Mouse (Mus musculus): Measurements from ENCODE around the gene Chpt1. TPM values are rescaled to one million over a fixed set of nuclear protein-coding genes. Genes with fewer than 3 reads are reported as not detected.
"Not testable (repeated sequence)": the region's sequence is repeated elsewhere in the genome, so short reads cannot be mapped to it uniquely, and the experiment has no call there.

Chpt1 gene
- polyA plus RNA-seq, 1 experiment = 27.0 TPM

GRCm38 (mm10) chr10:88499993-88500392 lies 3.9 kb downstream of the Chpt1 start:
- 55% methylated on average over 5 of the region's 5 CpGs for WGBS
- DNase-seq (ENCODE audit: low read depth, low spot score) = no peak

- 27% methylated on average over 11 of the region's 11 CpGs for WGBS
These were observed 6.9 kb downstream of the Chpt1 start for GRCm38 (mm10) chr10:88496864-88497564.

GRCm38 (mm10) chr10:88494959-88495587 lies 8.8 kb downstream of the Chpt1 start:
- WGBS = 36% methylated on average over 4 of the region's 4 CpGs
- DNase-seq (ENCODE audit: low read depth, low spot score) = no peak

More at GRCm38 (mm10) chr10:88496864-88497564, 6.9 kb downstream of the Chpt1 start:
- no peak for DNase-seq (ENCODE audit: low read depth, low spot score)

GRCm38 (mm10) chr10:88492658-88493057 lies 11.2 kb downstream of the Chpt1 start:
- no peak for DNase-seq (ENCODE audit: low read depth, low spot score)

GRCm38 (mm10) chr10:88491632-88492031 lies 12.2 kb downstream of the Chpt1 start:
- 59% methylated on average over 7 of the region's 7 CpGs for WGBS
- no peak for DNase-seq (ENCODE audit: low read depth, low spot score)

More at GRCm38 (mm10) chr10:88492658-88493057, 11.2 kb downstream of the Chpt1 start:
- WGBS = 78% methylated on average over 8 of the region's 8 CpGs

- DNase-seq (ENCODE audit: low read depth, low spot score) = no peak
- WGBS = 78% methylated on average over 5 of the region's 5 CpGs
These were observed 15.2 kb downstream of the Chpt1 start for GRCm38 (mm10) chr10:88488629-88489028.

GRCm38 (mm10) chr10:88482866-88483265 lies 21.0 kb downstream of the Chpt1 start:
- not testable (repeated sequence) for DNase-seq (ENCODE audit: low read depth, low spot score)
- 88% methylated on average over 10 of the region's 10 CpGs for WGBS

- DNase-seq (ENCODE audit: low read depth, low spot score) = no peak
- 79% methylated on average over 18 of the region's 18 CpGs for WGBS
These were observed 43.6 kb downstream of the Chpt1 start for GRCm38 (mm10) chr10:88460122-88460820.

GRCm38 (mm10) chr10:88459502-88459992 lies 44.3 kb downstream of the Chpt1 start, which contains the start of gene Sycp3:
Sycp3 (plus strand) TSS chr10:88459569.
- WGBS = 87% methylated on average over 33 of the region's 33 CpGs
- DNase-seq (ENCODE audit: low read depth, low spot score) = no peak

- no peak for DNase-seq (ENCODE audit: low read depth, low spot score)
- 51% methylated on average over 6 of the region's 6 CpGs for WGBS
These were observed 46.1 kb downstream of the Chpt1 start for GRCm38 (mm10) chr10:88457816-88458215.

- WGBS = 85% methylated on average over 6 of the region's 6 CpGs
- DNase-seq (ENCODE audit: low read depth, low spot score) = no peak
These were observed 51.9 kb downstream of the Chpt1 start for GRCm38 (mm10) chr10:88451990-88452389.

GRCm38 (mm10) chr10:88451221-88451620 lies 52.7 kb downstream of the Chpt1 start:
- 41% methylated on average over 2 of the region's 2 CpGs for WGBS
- DNase-seq (ENCODE audit: low read depth, low spot score) = peak; percentile 6

GRCm38 (mm10) chr10:88441224-88441623 lies 62.6 kb downstream of the Chpt1 start:
- WGBS = 76% methylated on average over 6 of the region's 6 CpGs
- no peak for DNase-seq (ENCODE audit: low read depth, low spot score)

GRCm38 (mm10) chr10:88427998-88428397 lies 75.9 kb downstream of the Chpt1 start:
- DNase-seq (ENCODE audit: low read depth, low spot score) = no peak
- 92% methylated on average over 6 of the region's 6 CpGs for WGBS

GRCm38 (mm10) chr10:88426896-88427295 lies 77.0 kb downstream of the Chpt1 start:
- DNase-seq (ENCODE audit: low read depth, low spot score) = no peak
- WGBS = 54% methylated on average over 5 of the region's 5 CpGs

GRCm38 (mm10) chr10:88426158-88426816 lies 77.6 kb downstream of the Chpt1 start:
- WGBS = 95% methylated on average over 2 of the region's 2 CpGs

GRCm38 (mm10) chr10:88420655-88421435 lies 83.0 kb downstream of the Chpt1 start:
- 88% methylated on average over 19 of the region's 19 CpGs for WGBS
- DNase-seq (ENCODE audit: low read depth, low spot score) = no peak

More at GRCm38 (mm10) chr10:88426158-88426816, 77.6 kb downstream of the Chpt1 start:
- DNase-seq (ENCODE audit: low read depth, low spot score) = peak; percentile 44

- no peak for DNase-seq (ENCODE audit: low read depth, low spot score)
- WGBS = 74% methylated on average over 11 of the region's 11 CpGs
These were observed 83.7 kb downstream of the Chpt1 start for GRCm38 (mm10) chr10:88420141-88420541.

GRCm38 (mm10) chr10:88417686-88418085 lies 86.2 kb downstream of the Chpt1 start:
- no peak for DNase-seq (ENCODE audit: low read depth, low spot score)
- WGBS = 89% methylated on average over 5 of the region's 5 CpGs
